Mouse (Mus musculus): ENCODE measurements around the gene Ipcef1. TPM values are rescaled to one million over a fixed set of nuclear protein-coding genes. Genes with fewer than 3 reads are reported as not detected.
"Not testable (repeated sequence)": the region's sequence is repeated elsewhere in the genome, so short reads cannot be mapped to it uniquely, and the experiment has no call there.

Ipcef1 gene
- total RNA-seq, 2 experiments from 2014 or later, result 0.17 to 0.31 TPM

GRCm38 (mm10) chr10:7041032-7041431 lies 11.2 kb downstream of the Ipcef1 start:
- intact Hi-C loops (cut with DNase I), result no loop called here

GRCm38 (mm10) chr10:7037194-7037593 lies 15.1 kb downstream of the Ipcef1 start:
- no peak for DNase-seq
- intact Hi-C loops (cut with DNase I), result no loop called here

More at GRCm38 (mm10) chr10:7041032-7041431, 11.2 kb downstream of the Ipcef1 start:
- no peak for DNase-seq

DNA sequence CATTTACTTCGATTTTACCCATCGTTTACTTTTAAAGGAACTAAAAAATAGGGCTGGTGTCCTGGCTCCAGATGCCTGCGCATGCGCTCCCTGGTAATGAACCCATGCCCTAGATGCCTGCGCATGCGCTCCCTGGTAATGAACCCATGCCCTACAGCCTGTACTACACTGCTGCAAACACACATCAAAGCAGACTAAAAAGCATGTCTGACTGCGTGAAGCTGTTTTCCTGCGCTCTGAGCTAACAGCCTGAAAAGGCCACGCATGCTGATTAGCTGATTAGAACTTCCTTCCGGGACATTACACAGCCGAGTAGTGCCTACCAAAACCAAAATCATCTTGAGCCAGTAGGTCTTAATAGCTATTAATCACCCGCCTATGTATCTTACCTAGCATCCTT lies 16.7 kb downstream of the Ipcef1 start:
- no peak for DNase-seq
- intact Hi-C loops (cut with DNase I), result no loop called here

- intact Hi-C loops (cut with DNase I), result no loop called here
- DNase-seq, result no peak
Measured at GRCm38 (mm10) chr10:7033459-7033858, 18.8 kb downstream of the Ipcef1 start.

DNA sequence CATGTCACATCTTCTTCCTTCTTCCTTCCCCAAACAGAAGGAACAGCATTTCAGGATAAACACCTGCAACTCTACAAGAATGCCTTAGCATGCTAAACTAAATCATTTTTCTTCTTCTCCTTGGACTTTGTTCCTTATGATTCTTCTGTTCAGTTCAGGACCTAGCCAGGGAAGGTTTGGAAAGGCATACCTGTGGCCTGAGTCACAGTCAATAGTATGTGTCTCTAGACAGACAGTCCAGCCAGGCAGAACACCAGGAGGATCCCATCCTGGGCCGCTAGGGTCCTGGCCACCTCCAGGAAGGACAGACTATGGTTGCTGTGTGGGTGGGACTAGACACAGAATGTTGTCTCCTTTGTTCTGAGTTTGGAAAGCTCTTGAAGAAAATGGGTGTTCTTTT lies 27.2 kb downstream of the Ipcef1 start:
- DNase-seq, result no peak
- intact Hi-C loops (cut with DNase I), result no loop called here

DNA sequence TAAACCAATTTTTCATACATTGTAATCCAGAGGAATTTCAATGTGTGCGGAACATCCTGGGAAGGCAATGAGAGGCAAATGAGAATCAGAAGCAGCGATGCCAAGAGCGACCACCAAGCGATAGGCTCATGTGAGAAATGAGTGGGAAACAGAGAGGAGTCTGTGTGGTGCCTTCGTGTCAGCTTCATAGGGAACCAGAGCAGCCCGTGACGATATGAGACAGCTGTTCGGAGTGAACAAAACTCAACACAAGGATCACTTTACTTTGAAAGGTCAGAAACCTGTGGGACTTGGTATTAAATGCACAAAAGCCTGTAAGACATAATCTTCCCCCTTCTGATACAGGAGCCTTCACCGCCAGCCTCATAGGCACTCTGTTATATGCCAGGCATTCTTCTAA lies 31.7 kb downstream of the Ipcef1 start:
- intact Hi-C loops (cut with DNase I), result no loop called here
- DNase-seq, result no peak

DNA sequence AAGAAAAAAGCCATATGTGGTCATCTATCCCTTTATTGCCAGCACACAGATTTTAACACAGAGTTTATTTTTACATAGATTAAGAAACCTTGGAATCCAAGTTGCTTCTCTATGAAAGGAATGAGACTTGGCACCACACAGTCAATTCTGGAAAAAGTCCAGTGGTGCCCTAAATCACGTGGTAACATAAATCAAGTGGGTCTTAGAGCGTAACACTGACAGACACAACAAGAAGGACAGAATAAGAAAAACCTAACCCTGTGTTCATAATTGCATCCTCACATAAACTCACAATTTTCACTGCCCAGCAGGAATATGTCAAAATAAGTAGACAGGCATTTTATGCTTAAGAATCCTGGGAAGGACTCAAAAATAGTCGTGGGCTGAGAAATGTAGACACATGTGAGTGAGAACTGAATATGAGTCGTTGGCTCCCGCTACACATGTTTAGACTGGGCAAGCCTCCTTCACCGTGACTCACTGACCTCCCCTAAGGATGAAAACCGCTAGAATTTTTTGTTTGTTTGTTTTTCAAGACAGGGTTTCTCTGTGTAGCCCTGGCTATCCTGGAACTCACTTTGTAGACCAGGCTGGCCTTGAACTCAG lies 32.4 kb downstream of the Ipcef1 start:
- peak; percentile 1 to 7 for DNase-seq
- intact Hi-C loops (cut with DNase I), result loop anchor here (10.0 kb wide), 1 partner anchor 135 kb away; no protein-coding TSS in a partner anchor

DNA sequence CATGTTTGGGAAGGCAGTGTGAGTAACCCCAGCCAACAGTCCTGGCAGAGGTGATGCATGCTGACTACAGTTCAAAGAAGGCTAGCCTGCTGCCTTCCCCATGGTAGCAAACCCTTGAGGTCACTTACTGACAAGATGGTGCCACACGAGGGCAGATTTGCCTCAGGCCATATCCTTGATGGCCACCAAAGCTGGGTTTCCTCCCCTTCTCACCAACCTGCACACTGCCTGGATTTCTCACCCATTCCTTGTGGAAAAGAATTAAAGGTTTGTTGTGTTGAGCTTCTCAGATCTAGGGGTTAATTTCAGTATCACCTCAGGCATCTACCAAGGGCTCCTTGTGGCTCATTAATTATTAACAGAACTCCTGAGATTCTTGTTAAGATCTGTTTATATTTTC lies 37.1 kb downstream of the Ipcef1 start:
- intact Hi-C loops (cut with DNase I), result loop anchor here (10.0 kb wide), 1 partner anchor 130 kb away; no protein-coding TSS in a partner anchor

GRCm38 (mm10) chr10:7010543-7010942 lies 41.7 kb downstream of the Ipcef1 start:
- no peak for DNase-seq
- intact Hi-C loops (cut with DNase I), result loop anchor here (10.0 kb wide), 1 partner anchor 126 kb away; no protein-coding TSS in a partner anchor

More for the DNA sequence above, 37.1 kb downstream of the Ipcef1 start:
- DNase-seq, result no peak

DNA sequence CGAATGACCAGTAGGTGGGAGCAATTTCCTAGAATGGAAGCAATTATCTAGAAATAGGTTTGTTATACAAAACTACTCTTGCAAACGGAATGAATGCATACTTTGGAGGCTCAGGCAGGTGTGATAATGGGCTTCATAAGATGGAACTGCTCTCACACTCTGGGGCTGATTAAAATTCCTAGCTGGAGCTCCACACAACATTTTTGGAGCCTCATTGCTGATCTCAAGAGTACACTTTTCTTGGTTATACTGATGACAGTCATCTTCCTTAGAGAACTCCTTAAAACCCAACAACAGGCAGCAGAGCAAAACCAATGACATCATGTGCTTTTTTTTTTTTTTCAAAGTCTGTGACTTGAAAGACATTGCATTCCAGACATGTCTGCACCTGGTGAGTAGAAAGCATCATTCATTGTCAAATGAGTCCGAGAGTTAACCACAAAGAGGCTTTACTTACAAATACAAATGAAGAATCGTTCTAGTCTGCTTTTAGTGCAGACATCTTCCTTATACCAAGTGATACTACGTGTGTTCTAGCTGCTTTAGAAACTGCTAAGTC lies 47.2 kb downstream of the Ipcef1 start:
- no peak for DNase-seq
- intact Hi-C loops (cut with DNase I), result no loop called here

- intact Hi-C loops (cut with DNase I); DNase-seq: not testable (repeated sequence)
Measured at GRCm38 (mm10) chr10:7003898-7004297, 48.4 kb downstream of the Ipcef1 start.

- intact Hi-C loops (cut with DNase I), result no loop called here
- DNase-seq, result no peak
Measured at GRCm38 (mm10) chr10:6999355-6999754, 52.9 kb downstream of the Ipcef1 start.

DNA sequence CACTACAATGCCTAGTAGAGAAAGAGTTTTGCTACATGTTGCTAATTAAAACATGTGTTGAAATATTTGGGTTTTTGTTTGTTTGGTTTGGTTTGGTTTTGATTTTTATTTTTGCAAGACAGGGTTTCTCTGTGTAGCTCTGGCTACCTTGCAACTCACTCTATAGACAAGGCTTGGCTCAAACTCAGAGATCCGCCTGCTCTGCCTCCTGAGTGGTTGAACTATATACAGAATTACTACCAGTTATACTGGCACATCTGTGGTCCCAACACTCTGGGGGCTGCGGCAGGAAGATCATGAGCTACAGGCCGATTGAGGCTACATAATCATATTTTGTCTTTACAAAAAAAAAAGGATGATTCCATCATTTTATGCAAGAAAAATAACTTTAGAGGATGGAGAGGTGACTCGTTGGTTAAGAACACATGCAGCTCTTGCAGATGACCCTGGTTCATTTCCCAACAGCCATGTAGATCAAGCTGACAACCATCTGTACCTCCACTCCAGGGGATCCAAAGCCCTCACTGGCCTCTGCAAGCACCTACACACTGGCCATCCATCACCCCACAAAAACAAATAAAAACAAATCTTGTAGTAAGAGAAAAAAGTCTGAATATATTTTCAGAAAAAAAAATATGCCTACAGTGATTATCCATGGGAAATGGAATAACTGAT lies 53.6 kb downstream of the Ipcef1 start:
- no peak for DNase-seq
- intact Hi-C loops (cut with DNase I), result no loop called here

DNA sequence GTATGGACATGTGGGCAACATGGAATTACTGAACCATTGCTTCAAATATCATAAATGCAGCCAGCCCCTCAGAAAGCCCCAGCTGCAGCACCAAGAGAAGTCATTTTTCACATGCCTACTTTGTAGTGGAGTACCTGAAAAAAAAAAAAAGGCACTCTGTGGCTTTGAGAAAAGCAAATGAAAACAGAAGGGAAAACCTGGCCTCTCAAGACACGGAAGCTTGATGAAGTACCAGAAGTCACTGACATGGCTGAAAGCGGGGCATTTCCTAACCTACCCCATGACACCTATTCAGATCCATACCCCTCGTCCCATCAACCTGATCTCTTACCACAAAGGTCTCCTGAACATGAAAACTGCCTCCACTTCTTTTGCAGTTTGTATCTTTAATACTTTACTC lies 55.4 kb downstream of the Ipcef1 start:
- intact Hi-C loops (cut with DNase I), result no loop called here
- no peak for DNase-seq

- intact Hi-C loops (cut with DNase I), result no loop called here
Measured at GRCm38 (mm10) chr10:6988555-6988954, 63.7 kb downstream of the Ipcef1 start.

GRCm38 (mm10) chr10:6987399-6988098 lies 64.7 kb downstream of the Ipcef1 start:
- intact Hi-C loops (cut with DNase I), result no loop called here
- DNase-seq, result no peak

More at GRCm38 (mm10) chr10:6988555-6988954, 63.7 kb downstream of the Ipcef1 start:
- DNase-seq, result no peak

DNA sequence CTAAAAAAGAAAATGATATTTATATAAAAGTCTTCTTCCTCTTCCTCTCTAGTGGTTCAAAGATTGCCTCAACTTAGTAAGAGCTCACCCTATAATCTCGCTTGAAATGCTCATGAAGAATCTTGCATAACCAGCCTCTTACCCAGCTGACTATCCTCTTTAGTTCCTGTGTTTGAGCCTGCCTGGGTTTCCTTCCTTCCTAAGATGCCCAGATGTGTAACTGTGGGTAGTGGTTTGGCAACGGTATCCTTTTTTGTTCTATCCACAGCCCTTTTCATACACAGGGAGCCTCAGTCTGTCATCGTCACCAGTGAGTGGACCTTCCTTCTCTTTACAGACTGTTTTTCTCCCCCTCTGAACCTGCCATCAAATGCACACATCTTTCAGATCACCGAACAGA lies 66.0 kb downstream of the Ipcef1 start:
- intact Hi-C loops (cut with DNase I), result no loop called here
- DNase-seq, result no peak

GRCm38 (mm10) chr10:6983431-6983830 lies 68.8 kb downstream of the Ipcef1 start:
- intact Hi-C loops (cut with DNase I), result no loop called here
- DNase-seq, result no peak

DNA sequence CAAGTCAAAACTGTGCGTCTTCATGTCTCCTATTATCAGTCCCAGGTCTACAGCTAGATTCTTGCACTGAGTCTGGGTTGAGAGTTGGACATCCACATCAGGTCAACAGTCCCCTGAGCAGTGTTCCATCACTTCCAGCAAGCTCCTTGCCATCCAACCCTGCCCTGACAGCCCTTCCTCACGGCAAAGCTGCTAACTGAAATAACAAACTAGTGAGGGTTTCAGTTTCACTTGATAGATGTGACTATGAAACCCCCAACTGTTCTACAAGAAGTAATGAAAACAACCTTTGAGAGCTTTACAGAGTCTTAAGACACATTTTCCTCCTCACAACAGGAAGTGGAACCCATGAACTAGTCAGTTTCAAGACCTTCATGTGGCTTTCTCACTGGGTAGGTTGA lies 69.5 kb downstream of the Ipcef1 start:
- intact Hi-C loops (cut with DNase I), result no loop called here
- DNase-seq, result no peak

GRCm38 (mm10) chr10:6980236-6980635 lies 72.0 kb downstream of the Ipcef1 start:
- intact Hi-C loops (cut with DNase I), result no loop called here
- DNase-seq, result no peak

- DNase-seq, result no peak
- intact Hi-C loops (cut with DNase I), result no loop called here
Measured at GRCm38 (mm10) chr10:6979789-6980188, 72.5 kb downstream of the Ipcef1 start.
